Mouse (Mus musculus) small intestine, adult 2 months (tissue): ENCODE data around the gene Chadl.

Source experiments
- CTCF ChIP-seq: fragments of 200-500 bp; IDR thresholded peaks from 2 replicates; pipeline ENCODE4 v1.5.1; 2012; ENCODE audit warnings: low read depth, mild to moderate bottlenecking, control low read depth, inconsistent platforms, low read length, moderate library complexity, mixed read lengths; ENCODE audit not compliant: insufficient replicate concordance, insufficient read length; ENCODE audit errors: extremely low read depth
- POLR2A ChIP-seq: fragments of 200-500 bp; IDR thresholded peaks from 2 replicates; pipeline ENCODE4 v1.6.1; 2012; ENCODE audit warnings: low read depth, mild to moderate bottlenecking, control low read depth, inconsistent platforms, low read length, moderate library complexity

GRCm38 (mm10) chr15:81663281-81663680 is 33.8 kb downstream of the Chadl start:
- TF ChIP-seq CTCF (no peak), POLR2A (no peak)
